Mouse (Mus musculus) inflammation-experienced regulatory T-cells, adult 6 months (primary cell): ENCODE results near the gene Oxct1. TPM values are rescaled to one million over a fixed set of nuclear protein-coding genes. Genes with fewer than 3 reads are reported as not detected.

ENCODE experiments used
- ATAC-seq: one replicate; pipeline ENCODE4 v1.8.0; 2017
- polyA plus RNA-seq, 3 experiments: library from polyadenylated mRNA; unstranded; fragments of 100-300 nt; shearing (Covaris generic); gene quantifications; one replicate each; pipeline ENCODE4 v1.2.1; 2017

Oxct1 gene
- polyA plus RNA-seq, 3 experiments from 2014 or later: 53.6 to 76.0 (median 56.0) TPM

- ATAC-seq: no peak
Measured at GRCm38 (mm10) chr15:4028960-4029359, 2.8 kb downstream of the Oxct1 start.

GRCm38 (mm10) chr15:4033168-4034004 is 7.2 kb downstream of the Oxct1 start:
- ATAC-seq: peak; percentile 30

GRCm38 (mm10) chr15:4042423-4042822 is 16.2 kb downstream of the Oxct1 start:
- peak; percentile 11 for ATAC-seq

- ATAC-seq: peak; percentile 80
Measured at GRCm38 (mm10) chr15:4043032-4043471, 16.9 kb downstream of the Oxct1 start.

- no peak for ATAC-seq
Measured at GRCm38 (mm10) chr15:4056627-4057026, 30.4 kb downstream of the Oxct1 start.

- no peak for ATAC-seq
Measured at GRCm38 (mm10) chr15:4063574-4063973, 37.4 kb downstream of the Oxct1 start.

GRCm38 (mm10) chr15:4064013-4064412 is 37.8 kb downstream of the Oxct1 start:
- ATAC-seq: no peak

GRCm38 (mm10) chr15:4064694-4065093 is 38.5 kb downstream of the Oxct1 start:
- no peak for ATAC-seq

GRCm38 (mm10) chr15:4067273-4067990 is 41.2 kb downstream of the Oxct1 start:
- ATAC-seq: no peak

- ATAC-seq: no peak
Measured at GRCm38 (mm10) chr15:4077978-4078377, 51.8 kb downstream of the Oxct1 start.

GRCm38 (mm10) chr15:4078785-4079184 is 52.6 kb downstream of the Oxct1 start:
- ATAC-seq: no peak

- no peak for ATAC-seq
Measured at GRCm38 (mm10) chr15:4079425-4080189, 53.4 kb downstream of the Oxct1 start.

- ATAC-seq: peak; percentile 80
Measured at GRCm38 (mm10) chr15:4085600-4086384, 59.6 kb downstream of the Oxct1 start.

- no peak for ATAC-seq
Measured at GRCm38 (mm10) chr15:4087446-4087845, 61.3 kb downstream of the Oxct1 start.

- ATAC-seq: no peak
Measured at GRCm38 (mm10) chr15:4087914-4088313, 61.7 kb downstream of the Oxct1 start.

GRCm38 (mm10) chr15:4090601-4091000 is 64.4 kb downstream of the Oxct1 start:
- no peak for ATAC-seq

- no peak for ATAC-seq
Measured at GRCm38 (mm10) chr15:4092586-4092985, 66.4 kb downstream of the Oxct1 start.

GRCm38 (mm10) chr15:4100341-4100921 is 74.2 kb downstream of the Oxct1 start:
- no peak for ATAC-seq

- ATAC-seq: no peak
Measured at GRCm38 (mm10) chr15:4101025-4101424, 74.8 kb downstream of the Oxct1 start.

GRCm38 (mm10) chr15:4104319-4104718 is 78.1 kb downstream of the Oxct1 start:
- ATAC-seq: no peak

GRCm38 (mm10) chr15:4105498-4105897 is 79.3 kb downstream of the Oxct1 start:
- ATAC-seq: no peak

- ATAC-seq: no peak
Measured at GRCm38 (mm10) chr15:4119962-4120361, 93.8 kb downstream of the Oxct1 start.
